ENCODE assay signal across 16 mouse cellular contexts in the genomic region with DNA sequence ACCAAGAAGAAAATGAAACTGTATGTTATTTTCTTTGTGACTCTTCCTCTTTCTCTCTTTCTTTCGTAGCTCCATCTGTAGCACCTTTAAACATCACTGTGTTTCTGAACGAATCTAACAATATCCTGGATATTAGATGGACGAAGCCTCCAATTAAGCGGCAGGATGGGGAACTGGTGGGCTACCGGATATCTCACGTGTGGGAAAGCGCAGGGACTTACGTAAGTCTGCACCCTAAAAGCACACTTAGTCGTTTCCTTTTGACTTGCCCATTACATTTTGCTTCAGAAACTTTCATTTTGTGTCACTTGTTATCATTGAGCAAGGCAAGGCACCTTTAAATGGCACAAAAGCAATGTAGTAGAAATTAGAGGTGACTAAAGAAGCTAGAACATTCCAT.
"Had no signal": no experiment of that assay in that cellular context is flagged by ENCODE, and none has a peak within 500 bp of the region (broad histone marks: within the 10 kb centered on the region; RNA-seq: fewer than 3 reads in every experiment).

No protein-coding gene starts in this region.

- H3K4me1 ChIP-seq: stomach, embryonic 15.5 days had no signal

- DNase-seq: retina, postnatal 1 day; right cerebral cortex, adult 18-20 months; right cerebral cortex, postnatal 14 days; right cerebral cortex, postnatal 25 days; right cerebral cortex, postnatal 4 days; spleen, adult 18-20 months; thymus, adult 18-20 months; thymus, adult 2 months; thymus, postnatal 14 days; thymus, postnatal 25 days; thymus, postnatal 36 days; thymus, postnatal 4 days had no signal

- H3K4me2 ChIP-seq: neural tube, embryonic 13.5 days; neural tube, embryonic 15.5 days; stomach, embryonic 15.5 days had no signal

- H3K9me3 ChIP-seq: neural tube, embryonic 13.5 days; neural tube, embryonic 15.5 days; stomach, embryonic 15.5 days had no signal

- H3K9ac ChIP-seq: neural tube, embryonic 13.5 days; neural tube, embryonic 15.5 days; stomach, embryonic 15.5 days had no signal

- H3K36me3 ChIP-seq: neural tube, embryonic 13.5 days; neural tube, embryonic 15.5 days had no signal

- H3K4me3 ChIP-seq: neural tube, embryonic 13.5 days; neural tube, embryonic 15.5 days; stomach, embryonic 15.5 days had no signal

- H3K27me3 ChIP-seq: neural tube, embryonic 13.5 days; neural tube, embryonic 15.5 days; stomach, embryonic 15.5 days had no signal

- H3K27ac ChIP-seq: neural tube, embryonic 13.5 days; neural tube, embryonic 15.5 days; stomach, embryonic 15.5 days; stomach, postnatal 0 days had no signal
